Mouse (Mus musculus) liver, postnatal 0 days (tissue): ENCODE measurements around the gene Amelx.

Experiments
- CTCF ChIP-seq: sonication (generic); IDR thresholded peaks from 2 replicates; pipeline ENCODE4 v1.5.1; 2016; ENCODE audit warnings: antibody characterized with exemption, low read depth
- EP300 ChIP-seq: IDR thresholded peaks from 2 replicates; pipeline ENCODE4 v1.6.1; 2016; ENCODE audit warnings: antibody characterized with exemption, low read depth, mild to moderate bottlenecking

- TF ChIP-seq CTCF (no peak), EP300 (no peak)
Measured at GRCm38 (mm10) chrX:169222357-169223062, 35.5 kb upstream of the Amelx start.
